Mouse (Mus musculus) heart, postnatal 25 days (tissue): ENCODE results near the gene Cnih4. TPM values are rescaled to one million over a fixed set of nuclear protein-coding genes. Genes with fewer than 3 reads are reported as not detected.

Source experiments
- DNase-seq: peaks from one replicate; pipeline ENCODE4 v3.0.0; 2022; ENCODE audit warnings: low spot score
- intact Hi-C: fragments of 180-260 bp; cut with DNase I; formaldehyde crosslinking; loops from one replicate; pipeline ENCODE4 v1.15.1; 2025
- total RNA-seq, 2 experiments: library from RNA; stranded (reverse); gene quantifications; 2 replicates each; pipeline ENCODE4 v1.2.3; 2021

The Cnih4 gene
- total RNA-seq, result 10 to 100 TPM; 49.7 to 53.1 TPM

- intact Hi-C loops, result no loop called here
- peak; percentile 87 for DNase-seq
Measured at GRCm38 (mm10) chr1:181143950-181144836, at the start of gene Cnih4, which contains the start of gene Nvl. Gene Cnih4, plus strand, starts transcription at chr1:181144693. Gene Nvl, minus strand, starts transcription at chr1:181144204.

- no peak for DNase-seq
- intact Hi-C loops, result no loop called here
Measured at GRCm38 (mm10) chr1:181117112-181117511, 27.4 kb upstream of the Cnih4 start.

- intact Hi-C loops, result no loop called here
- DNase-seq, result no peak
Measured at GRCm38 (mm10) chr1:181124145-181124544, 20.3 kb upstream of the Cnih4 start.

GRCm38 (mm10) chr1:181125916-181126315 is 18.6 kb upstream of the Cnih4 start:
- intact Hi-C loops, result no loop called here
- no peak for DNase-seq

GRCm38 (mm10) chr1:181126766-181127165 is 17.7 kb upstream of the Cnih4 start:
- intact Hi-C loops, result no loop called here

GRCm38 (mm10) chr1:181131915-181132314 is 12.6 kb upstream of the Cnih4 start:
- no peak for DNase-seq
- intact Hi-C loops, result no loop called here

More at GRCm38 (mm10) chr1:181126766-181127165, 17.7 kb upstream of the Cnih4 start:
- DNase-seq, result no peak

GRCm38 (mm10) chr1:181138730-181139129 is 5.8 kb upstream of the Cnih4 start:
- intact Hi-C loops, result no loop called here
- no peak for DNase-seq

- intact Hi-C loops, result no loop called here
- DNase-seq, result no peak
Measured at GRCm38 (mm10) chr1:181143609-181143949, 914 bp upstream of the Cnih4 start.

GRCm38 (mm10) chr1:181144966-181145365 is 473 bp downstream of the Cnih4 start:
- intact Hi-C loops, result loop anchor here (5.0 kb wide), 1 partner anchor 87 kb away; no protein-coding TSS in a partner anchor

GRCm38 (mm10) chr1:181146187-181146586 is 1.7 kb downstream of the Cnih4 start:
- intact Hi-C loops, result loop anchor here (5.0 kb wide), 1 partner anchor 86 kb away; no protein-coding TSS in a partner anchor
- DNase-seq, result no peak

More at GRCm38 (mm10) chr1:181144966-181145365, 473 bp downstream of the Cnih4 start:
- DNase-seq, result no peak

- no peak for DNase-seq
- intact Hi-C loops, result loop anchor here (5.0 kb wide), 1 partner anchor 84 kb away; no protein-coding TSS in a partner anchor
Measured at GRCm38 (mm10) chr1:181148540-181148939, 4.0 kb downstream of the Cnih4 start.

GRCm38 (mm10) chr1:181149373-181150017 is 5.0 kb downstream of the Cnih4 start:
- intact Hi-C loops, result loop anchor here (5.0 kb wide), 1 partner anchor 83 kb away; no protein-coding TSS in a partner anchor

GRCm38 (mm10) chr1:181150431-181150826 is 5.9 kb downstream of the Cnih4 start:
- no peak for DNase-seq
- intact Hi-C loops, result no loop called here

More at GRCm38 (mm10) chr1:181149373-181150017, 5.0 kb downstream of the Cnih4 start:
- DNase-seq, result no peak

GRCm38 (mm10) chr1:181150827-181151534 is 6.5 kb downstream of the Cnih4 start:
- DNase-seq, result peak; percentile 71
- intact Hi-C loops, result no loop called here

- intact Hi-C loops, result no loop called here
- no peak for DNase-seq
Measured at GRCm38 (mm10) chr1:181151541-181151940, 7.0 kb downstream of the Cnih4 start.

GRCm38 (mm10) chr1:181167816-181168215 is 23.3 kb downstream of the Cnih4 start:
- no peak for DNase-seq

GRCm38 (mm10) chr1:181168377-181168776 is 23.9 kb downstream of the Cnih4 start:
- DNase-seq, result no peak
- intact Hi-C loops, result no loop called here

More at GRCm38 (mm10) chr1:181167816-181168215, 23.3 kb downstream of the Cnih4 start:
- intact Hi-C loops, result no loop called here

GRCm38 (mm10) chr1:181170210-181170609 is 25.7 kb downstream of the Cnih4 start:
- DNase-seq, result no peak
- intact Hi-C loops, result no loop called here

GRCm38 (mm10) chr1:181188925-181189324 is 44.4 kb downstream of the Cnih4 start:
- no peak for DNase-seq
- intact Hi-C loops, result no loop called here

GRCm38 (mm10) chr1:181199446-181199845 is 55.0 kb downstream of the Cnih4 start:
- DNase-seq, result no peak
- intact Hi-C loops, result no loop called here
